Mouse (Mus musculus): ENCODE data around the gene Faah.

Gene Faah

GRCm38 (mm10) chr4:115941242-115941820 is 76.4 kb downstream of the Faah start:
- no peak for DNase-seq

- DNase-seq, result no peak
These were observed 77.0 kb downstream of the Faah start for GRCm38 (mm10) chr4:115940681-115941080.

- DNase-seq, result peak; percentile 13
These were observed 78.2 kb downstream of the Faah start, which contains the start of gene Dmbx1 for GRCm38 (mm10) chr4:115939295-115940102. Gene Dmbx1 (minus strand): TSS chr4:115939926.

GRCm38 (mm10) chr4:115938276-115939160 is 79.2 kb downstream of the Faah start:
- peak; percentile 24 for DNase-seq

- DNase-seq, result no peak
These were observed 80.4 kb downstream of the Faah start for GRCm38 (mm10) chr4:115937061-115937976.

GRCm38 (mm10) chr4:115936646-115937045 is 81.1 kb downstream of the Faah start:
- DNase-seq, result no peak

GRCm38 (mm10) chr4:115935835-115936581 is 81.7 kb downstream of the Faah start:
- DNase-seq, result no peak

- no peak for DNase-seq
These were observed 86.1 kb downstream of the Faah start for GRCm38 (mm10) chr4:115931556-115932088.

GRCm38 (mm10) chr4:115927637-115928036 is 90.1 kb downstream of the Faah start:
- no peak for DNase-seq

- no peak for DNase-seq
These were observed 94.4 kb downstream of the Faah start for GRCm38 (mm10) chr4:115923262-115923880.

GRCm38 (mm10) chr4:115922688-115923087 is 95.0 kb downstream of the Faah start:
- DNase-seq, result no peak

- no peak for DNase-seq
These were observed 97.8 kb downstream of the Faah start for GRCm38 (mm10) chr4:115919911-115920310.

Measured in cerebellum, adult 9-11 months (tissue).